ENCODE assay signal across 8 mouse cellular contexts in genomic region chr7:16285450-16286025, GRCm38 (mm10). TPM values are rescaled to one million over a fixed set of nuclear protein-coding genes. Genes with fewer than 3 reads are reported as not detected.
DNase-seq lines count a peak whose midpoint lies in the region; ATAC-seq and TF ChIP-seq lines count a peak whose summit lies in the region.

No protein-coding gene starts in this region.

- H3K79me2 ChIP-seq in heart, adult 2 months (replicated peaks; ENCODE audit: control insufficient read depth, insufficient read depth, low read length) = no peaks in the 10 kb centered on the region
- H3K79me2 ChIP-seq in myocyte (ENCODE audit: control insufficient read depth, insufficient read depth) = peaks cover 13% of the 10 kb centered on the region

- peaks cover 7% of the 10 kb centered on the region; the same call in 1 of the 2 replicates for H3K4me1 ChIP-seq in embryonic facial prominence, embryonic 12.5 days
- H3K4me1 ChIP-seq in heart, adult 2 months (ENCODE audit: control insufficient read depth, insufficient read depth, low read length) = peaks cover 1% of the 10 kb centered on the region; the same call in 1 of the 2 replicates
- peaks cover 32% of the 10 kb centered on the region for H3K4me1 ChIP-seq in liver, embryonic 13.5 days (replicated peaks)
- H3K4me1 ChIP-seq in stomach, postnatal 0 days (replicated peaks; ENCODE audit: control insufficient read depth, insufficient read depth) = no peaks in the 10 kb centered on the region

- peak overlapping the region; percentile 52 for H3K4me2 ChIP-seq in embryonic facial prominence, embryonic 12.5 days (replicated peaks)
- peak overlapping the region; percentile 80 for H3K4me2 ChIP-seq in liver, embryonic 13.5 days
- peak overlapping the region; percentile 80 for H3K4me2 ChIP-seq in myocyte (ENCODE audit: low read depth)
- H3K4me2 ChIP-seq in stomach, postnatal 0 days (replicated peaks; ENCODE audit: low read depth) = peak overlapping the region; percentile 55

- TF ChIP-seq POLR2A in heart, adult 2 months (IDR thresholded peaks at IDR 0.05; ENCODE audit: insufficient read depth, low read depth, low read length) = peak; percentile 44; the same call in 1 of the 2 replicates
- TF ChIP-seq POLR2A in myocyte (IDR thresholded peaks at IDR 0.05; ENCODE audit: insufficient read length, low read depth) = no peak

- peaks cover 33% of the 10 kb centered on the region for H3K36me3 ChIP-seq in embryonic facial prominence, embryonic 12.5 days
- H3K36me3 ChIP-seq in heart, adult 2 months (ENCODE audit: control insufficient read depth, insufficient read depth, low read length) = no peaks in the 10 kb centered on the region
- peaks cover 39% of the 10 kb centered on the region for H3K36me3 ChIP-seq in liver, embryonic 13.5 days
- H3K36me3 ChIP-seq in myocyte (ENCODE audit: control insufficient read depth, insufficient read depth) = peaks cover 12% of the 10 kb centered on the region
- H3K36me3 ChIP-seq in stomach, postnatal 0 days (ENCODE audit: control insufficient read depth, insufficient read depth, low read length) = peaks cover 24% of the 10 kb centered on the region

- peak overlapping the region; percentile 54 for H3K4me3 ChIP-seq in embryonic facial prominence, embryonic 12.5 days
- H3K4me3 ChIP-seq in heart, adult 2 months = peak overlapping the region; percentile 54
- peak overlapping the region; percentile 72 for H3K4me3 ChIP-seq in liver, embryonic 13.5 days (replicated peaks)
- H3K4me3 ChIP-seq in myocyte = peak overlapping the region; percentile 36
- H3K4me3 ChIP-seq in stomach, postnatal 0 days (ENCODE audit: low read depth, low read length) = peak overlapping the region; percentile 67

- no peak for TF ChIP-seq CTCF in heart, adult 2 months (IDR thresholded peaks at IDR 0.05)
- 0 out of 2 replicates have a peak, but pooled peaks have one; percentile 12 for TF ChIP-seq CTCF in stomach, postnatal 0 days (IDR thresholded peaks at IDR 0.05; ENCODE audit: low read depth)

- 4% methylated on average over 14 of the region's 14 CpGs for WGBS in embryonic facial prominence, embryonic 12.5 days
- 4% methylated on average over 13 of the region's 14 CpGs for WGBS in heart, adult 2 months
- WGBS in liver, embryonic 13.5 days (ENCODE audit: insufficient replicate concordance) = 3% methylated on average over 14 of the region's 14 CpGs
- WGBS in stomach, postnatal 0 days = 4% methylated on average over 14 of the region's 14 CpGs

- ATAC-seq in embryonic facial prominence, embryonic 12.5 days (ENCODE audit: insufficient number of reproducible peaks, insufficient read depth, low FRiP score, low TSS enrichment) = peak; percentile 50
- ATAC-seq in liver, embryonic 13.5 days (ENCODE audit: low read depth) = peak; percentile 30
- peak; percentile 76 for ATAC-seq in stomach, postnatal 0 days (ENCODE audit: low FRiP score, low TSS enrichment)

- no peaks in the 10 kb centered on the region for H3K27me3 ChIP-seq in embryonic facial prominence, embryonic 12.5 days
- H3K27me3 ChIP-seq in heart, adult 2 months (ENCODE audit: control insufficient read depth, insufficient read depth, low read length) = no peaks in the 10 kb centered on the region
- H3K27me3 ChIP-seq in liver, embryonic 13.5 days = no peaks in the 10 kb centered on the region
- no peaks in the 10 kb centered on the region for H3K27me3 ChIP-seq in myocyte (ENCODE audit: control insufficient read depth, insufficient read depth, insufficient read length)
- H3K27me3 ChIP-seq in stomach, postnatal 0 days (ENCODE audit: control insufficient read depth, insufficient read depth, low read length) = no peaks in the 10 kb centered on the region

- intact Hi-C loops in heart, adult 2 months (cut with DNase I) = loop anchor here (1.0 to 10.0 kb wide), 2 partner anchors 12 to 341 kb away; partner anchors contain the start of genes Inafm1 and Nop53

- H3ac ChIP-seq in myocyte (ENCODE audit: control insufficient read depth, insufficient read length) = no peak overlapping the region

- no peaks in the 10 kb centered on the region for H3K9me3 ChIP-seq in embryonic facial prominence, embryonic 12.5 days
- H3K9me3 ChIP-seq in liver, embryonic 13.5 days (replicated peaks) = no peaks in the 10 kb centered on the region
- no peaks in the 10 kb centered on the region for H3K9me3 ChIP-seq in stomach, postnatal 0 days (ENCODE audit: control insufficient read depth, low read length)

- peak overlapping the region; percentile 27; the same call in 1 of the 2 replicates for H3K9ac ChIP-seq in embryonic facial prominence, embryonic 12.5 days
- H3K9ac ChIP-seq in heart, adult 2 months (ENCODE audit: low read depth, low read length) = peak overlapping the region; percentile 43
- H3K9ac ChIP-seq in liver, embryonic 13.5 days = peak overlapping the region; percentile 54
- H3K9ac ChIP-seq in stomach, postnatal 0 days (ENCODE audit: low read length) = peak overlapping the region; percentile 48

- H3K27ac ChIP-seq in embryonic facial prominence, embryonic 12.5 days = peak overlapping the region; percentile 69
- H3K27ac ChIP-seq in heart, adult 2 months = peak overlapping the region; percentile 82
- peak overlapping the region; percentile 92 for H3K27ac ChIP-seq in liver, embryonic 13.5 days
- peak overlapping the region; percentile 85 for H3K27ac ChIP-seq in stomach, postnatal 0 days (replicated peaks)

- peak; percentile 59 to 64 for DNase-seq in B cell, adult 2 months
- DNase-seq in adrenal gland, postnatal 14 days = peak; percentile 87
- DNase-seq in heart, adult 2 months = peak; percentile 80 to 85
- DNase-seq in kidney, adult 18-20 months = peak; percentile 83
- DNase-seq in liver, embryonic 13.5 days = peak; percentile 75
- peak; percentile 88 for DNase-seq in stomach, postnatal 0 days (ENCODE audit: low spot score)

- no peak for TF ChIP-seq EP300 in heart, adult 2 months (IDR thresholded peaks at IDR 0.05; ENCODE audit: insufficient read depth, low read depth, low read length)
- no peak for TF ChIP-seq EP300 in stomach, postnatal 0 days (optimal IDR thresholded peaks at IDR 0.05)

TF ChIP-seq in myocyte, 11 proteins besides CTCF, POLR2A, EP300 and RAD21:
- TF ChIP-seq MYOD1 (IDR thresholded peaks at IDR 0.05; ENCODE audit: control insufficient read depth in 1 of 3, insufficient read length in 2 of 3, low read depth in 2 of 3) = no peak
- no peak for TF ChIP-seq USF1 (IDR thresholded peaks at IDR 0.05; ENCODE audit: low read depth)
- no peak for TF ChIP-seq TCF3 (IDR thresholded peaks at IDR 0.05; ENCODE audit: insufficient read length, low read depth)
- no peak for TF ChIP-seq MAX (IDR thresholded peaks at IDR 0.05; ENCODE audit: low read depth)

RNA-seq across cellular contexts. Expression of gene Ccdc9, which starts 1.1 kb away (rescaled TPM):
- 68.1 and 75.4 TPM in 2 replicates for total RNA-seq in adrenal gland, postnatal 14 days (2021)
- polyA plus RNA-seq in embryonic facial prominence, embryonic 12.5 days (2016; fragmentation: Nextera tagmentation; extraction: Ambion mirVana) = 45.7 and 49.2 TPM in 2 replicates
- 10 to 100 TPM; 33.1 to 46.7 TPM for total RNA-seq in heart, adult 2 months (2021)
- 21.8 and 22.1 TPM in 2 replicates for polyA plus RNA-seq in heart, adult 2 months (2012; rRNA removed)
- polyA plus RNA-seq in liver, embryonic 13.5 days (2015; fragmentation: Nextera tagmentation; extraction: Ambion mirVana) = 12.6 and 17.5 TPM in 2 replicates
- 48.4 TPM for polyA plus RNA-seq in myocyte (2012; fragmentation: generic; extraction: Trizol)
- polyA plus RNA-seq in stomach, postnatal 0 days (2015; fragmentation: Nextera tagmentation; extraction: Ambion mirVana) = 11.5 and 13.0 TPM in 2 replicates

RNA-seq across cellular contexts. Expression of gene Inafm1, which starts 12.1 kb away (rescaled TPM):
- total RNA-seq in adrenal gland, postnatal 14 days (2021) = 16.6 and 21.1 TPM in 2 replicates
- polyA plus RNA-seq in embryonic facial prominence, embryonic 12.5 days (2016; fragmentation: Nextera tagmentation; extraction: Ambion mirVana) = 22.8 and 24.8 TPM in 2 replicates
- 10 to 100 TPM; 15.4 to 17.4 TPM for total RNA-seq in heart, adult 2 months (2021)
- 12.8 and 16.3 TPM in 2 replicates for polyA plus RNA-seq in heart, adult 2 months (2012; rRNA removed)
- polyA plus RNA-seq in liver, embryonic 13.5 days (2015; fragmentation: Nextera tagmentation; extraction: Ambion mirVana) = 3.9 and 4.4 TPM in 2 replicates
- polyA plus RNA-seq in myocyte (2012; fragmentation: generic; extraction: Trizol) = 12.1 TPM
- polyA plus RNA-seq in stomach, postnatal 0 days (2015; fragmentation: Nextera tagmentation; extraction: Ambion mirVana) = 28.0 and 29.1 TPM in 2 replicates

RNA-seq across cellular contexts. Expression of gene Bbc3, which starts 22.7 kb away (rescaled TPM):
- 5.8 and 11.6 TPM in 2 replicates for total RNA-seq in adrenal gland, postnatal 14 days (2021)
- polyA plus RNA-seq in embryonic facial prominence, embryonic 12.5 days (2016; fragmentation: Nextera tagmentation; extraction: Ambion mirVana) = 7.4 and 8.5 TPM in 2 replicates
- total RNA-seq in heart, adult 2 months (2021) = 1 to 10 TPM; 2.1 to 3.2 TPM
- 2.4 and 3.3 TPM in 2 replicates for polyA plus RNA-seq in heart, adult 2 months (2012; rRNA removed)
- polyA plus RNA-seq in liver, embryonic 13.5 days (2015; fragmentation: Nextera tagmentation; extraction: Ambion mirVana) = 4.1 and 4.5 TPM in 2 replicates
- 34.6 TPM for polyA plus RNA-seq in myocyte (2012; fragmentation: generic; extraction: Trizol)
- polyA plus RNA-seq in stomach, postnatal 0 days (2015; fragmentation: Nextera tagmentation; extraction: Ambion mirVana) = 3.7 and 5.0 TPM in 2 replicates

RNA-seq across cellular contexts. Expression of gene C5ar1, which starts 26.2 kb away (rescaled TPM):
- 3.3 and 5.5 TPM in 2 replicates for total RNA-seq in adrenal gland, postnatal 14 days (2021)
- polyA plus RNA-seq in embryonic facial prominence, embryonic 12.5 days (2016; fragmentation: Nextera tagmentation; extraction: Ambion mirVana) = 0.87 and 1.1 TPM in 2 replicates
- 1 to 10 TPM; 7.9 to 8.1 TPM for total RNA-seq in heart, adult 2 months (2021)
- 10.0 TPM in 2 replicates for polyA plus RNA-seq in heart, adult 2 months (2012; rRNA removed)
- polyA plus RNA-seq in liver, embryonic 13.5 days (2015; fragmentation: Nextera tagmentation; extraction: Ambion mirVana) = 1.4 TPM in 2 replicates
- polyA plus RNA-seq in myocyte (2012; fragmentation: generic; extraction: Trizol) = not detected
- 1.9 and 2.0 TPM in 2 replicates for polyA plus RNA-seq in stomach, postnatal 0 days (2015; fragmentation: Nextera tagmentation; extraction: Ambion mirVana)

RNA-seq across cellular contexts. Expression of gene C5ar2, which starts 41.6 kb away (rescaled TPM):
- total RNA-seq in adrenal gland, postnatal 14 days (2021) = 0.37 and 0.75 TPM in 2 replicates
- 0.09 TPM in 1 of 2 replicates, not detected in the other for polyA plus RNA-seq in embryonic facial prominence, embryonic 12.5 days (2016; fragmentation: Nextera tagmentation; extraction: Ambion mirVana)
- total RNA-seq in heart, adult 2 months (2021) = 1 to 10 TPM; 1.4 to 1.6 TPM
- 1.1 and 1.3 TPM in 2 replicates for polyA plus RNA-seq in heart, adult 2 months (2012; rRNA removed)
- polyA plus RNA-seq in liver, embryonic 13.5 days (2015; fragmentation: Nextera tagmentation; extraction: Ambion mirVana) = 0.72 and 0.77 TPM in 2 replicates
- not detected for polyA plus RNA-seq in myocyte (2012; fragmentation: generic; extraction: Trizol)
- 0.24 TPM in 2 replicates for polyA plus RNA-seq in stomach, postnatal 0 days (2015; fragmentation: Nextera tagmentation; extraction: Ambion mirVana)

Comparison
In these comparisons a context has a peak if more than half of its experiments do, and no peak if none do; other contexts are left out.
1. Peak in every context shown above with its lines: DNase-seq, ATAC-seq, H3K4me3 ChIP-seq and H3K27ac ChIP-seq.